Comparison of ENCODE assay signal across 8 mouse cellular contexts in the genomic region with DNA sequence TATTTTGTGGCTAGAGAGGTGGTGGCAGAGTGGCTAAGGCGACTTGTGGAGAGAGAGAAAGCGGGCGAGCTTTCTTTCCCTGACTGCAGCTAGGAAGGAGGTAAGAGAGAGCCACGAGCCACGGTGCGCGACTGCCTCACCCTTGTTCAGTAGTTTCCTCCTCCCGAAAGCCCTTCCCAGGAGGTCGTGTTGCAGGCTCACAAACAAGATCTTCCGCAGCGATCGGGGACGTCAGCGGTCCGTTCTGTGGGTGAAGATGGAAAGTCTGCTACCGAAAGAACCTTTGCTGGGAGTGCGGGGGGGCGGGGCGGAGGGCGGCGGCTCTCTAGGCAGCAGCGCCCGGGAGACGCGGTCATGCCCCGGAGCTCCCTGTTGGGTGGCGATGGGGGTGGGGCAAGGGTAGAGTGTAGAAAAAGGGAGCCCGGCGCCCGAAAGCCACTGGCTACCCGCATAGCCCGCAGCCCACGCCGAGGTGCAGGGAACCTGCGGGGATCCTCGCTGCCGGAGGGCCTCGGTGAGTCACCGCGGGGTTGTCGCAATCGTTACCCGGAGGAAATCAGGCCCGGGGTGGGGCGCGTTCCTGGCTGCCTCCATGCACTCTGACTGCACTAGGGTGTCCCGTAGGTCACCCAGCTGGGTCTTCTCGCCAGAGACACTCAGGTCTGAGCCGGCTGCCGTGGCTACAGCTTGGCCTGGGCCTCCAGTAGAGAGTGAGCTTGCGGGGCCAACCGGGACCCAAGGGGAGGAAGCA. TPM values are rescaled to one million over a fixed set of nuclear protein-coding genes. Genes with fewer than 3 reads are reported as not detected.
DNase-seq lines count a peak whose midpoint lies in the region; ATAC-seq and TF ChIP-seq lines count a peak whose summit lies in the region.

No protein-coding gene starts in this region.

- WGBS in embryonic facial prominence, embryonic 11.5 days: 1% methylated on average over 50 of the region's 52 CpGs
- under 1% methylated on average over 52 of the region's 52 CpGs for WGBS in liver, adult 2 months

- TF ChIP-seq CTCF in liver, adult 2 months (IDR thresholded peaks at IDR 0.05; ENCODE audit: low read depth, low read length): no peak

- H3K36me3 ChIP-seq in erythroblast, embryonic 14.5 days (ENCODE audit: control insufficient read depth): no peaks in the 10 kb centered on the region
- H3K36me3 ChIP-seq in embryonic facial prominence, embryonic 11.5 days (replicated peaks; ENCODE audit: control insufficient read depth, insufficient read depth, low read depth, low read length): no peaks in the 10 kb centered on the region
- no peaks in the 10 kb centered on the region for H3K36me3 ChIP-seq in liver, adult 2 months (ENCODE audit: control insufficient read depth, insufficient read depth, low read length)

- peak; percentile 57 for DNase-seq in embryonic facial prominence, embryonic 11.5 days (ENCODE audit: low spot score)
- peak; percentile 79 to 80 for DNase-seq in heart, adult 9 months (ENCODE audit: low spot score in 2 of 2)
- peak; percentile 49 for DNase-seq in kidney, adult 9 months
- DNase-seq in liver, adult 2 months (ENCODE audit: extremely low read depth, low read depth, low spot score): peak; percentile 75
- DNase-seq in monocyte, adult 2 months (ENCODE audit: low read depth in 1 of 2, low spot score in 2 of 2): peak; percentile 73
- peak; percentile 23 to 42 for DNase-seq in spleen, postnatal 14 days (ENCODE audit: low spot score in 2 of 2)

- no peaks in the 10 kb centered on the region for H3K79me2 ChIP-seq in liver, adult 2 months (ENCODE audit: control insufficient read depth, insufficient read depth, low read length)

- H3K4me1 ChIP-seq in erythroblast, embryonic 14.5 days (ENCODE audit: control insufficient read depth): peaks cover 10% of the 10 kb centered on the region
- peaks cover 3% of the 10 kb centered on the region for H3K4me1 ChIP-seq in embryonic facial prominence, embryonic 11.5 days (ENCODE audit: control insufficient read depth, insufficient read depth, low read length)
- peaks cover 4% of the 10 kb centered on the region for H3K4me1 ChIP-seq in liver, adult 2 months (ENCODE audit: control insufficient read depth, insufficient read depth, low read length)

- peak overlapping the region; percentile 55 for H3K9ac ChIP-seq in embryonic facial prominence, embryonic 11.5 days (replicated peaks; ENCODE audit: low read length)
- H3K9ac ChIP-seq in liver, adult 2 months (ENCODE audit: low read depth, low read length): peak overlapping the region; percentile 82

- peaks cover 56% of the 10 kb centered on the region for H3K27me3 ChIP-seq in erythroblast, embryonic 14.5 days (ENCODE audit: control insufficient read depth)
- peaks cover 15% of the 10 kb centered on the region for H3K27me3 ChIP-seq in embryonic facial prominence, embryonic 11.5 days (ENCODE audit: control insufficient read depth, insufficient read depth, low read length)
- no peaks in the 10 kb centered on the region for H3K27me3 ChIP-seq in liver, adult 2 months (ENCODE audit: control insufficient read depth, insufficient read depth, low read length)

- no peak overlapping the region for H3K27ac ChIP-seq in embryonic facial prominence, embryonic 11.5 days (replicated peaks; ENCODE audit: low read depth, low read length)
- peak overlapping the region; percentile 30 for H3K27ac ChIP-seq in liver, adult 2 months (replicated peaks; ENCODE audit: insufficient read depth, low read depth, low read length)

- peak overlapping the region; percentile 54 for H3K4me3 ChIP-seq in erythroblast, embryonic 14.5 days (replicated peaks)
- peak overlapping the region; percentile 46 for H3K4me3 ChIP-seq in embryonic facial prominence, embryonic 11.5 days (ENCODE audit: low read depth, low read length)
- H3K4me3 ChIP-seq in liver, adult 2 months (ENCODE audit: insufficient read depth, low read depth, low read length): peak overlapping the region; percentile 63

- peak overlapping the region; percentile 100 for H3K4me2 ChIP-seq in embryonic facial prominence, embryonic 11.5 days (ENCODE audit: low read depth, low read length)

- no peak for TF ChIP-seq POLR2A in liver, adult 2 months (IDR thresholded peaks at IDR 0.05; ENCODE audit: extremely low read depth, insufficient read depth, low read length)

- peaks cover 3% of the 10 kb centered on the region; the same call in 1 of the 2 replicates for H3K9me3 ChIP-seq in erythroblast, embryonic 14.5 days (ENCODE audit: control insufficient read depth, low read length)
- H3K9me3 ChIP-seq in embryonic facial prominence, embryonic 11.5 days (replicated peaks; ENCODE audit: control insufficient read depth, low read length): no peaks in the 10 kb centered on the region

- no peak for ATAC-seq in erythroblast, adult 5-6 weeks (replicated peaks; ENCODE audit: low FRiP score, poor library complexity, severe bottlenecking)
- ATAC-seq in embryonic facial prominence, embryonic 11.5 days (replicated peaks; ENCODE audit: insufficient number of reproducible peaks, low FRiP score, low TSS enrichment, low read depth): 0 out of 2 replicates have a peak, but pooled peaks have one; percentile 49

RNA-seq across cellular contexts. Expression of a gene that starts 0.5 kb away (rescaled TPM):
- polyA plus RNA-seq in erythroblast, embryonic 14.5 days (2012): not detected in 2 replicates
- 0.58 TPM in 1 of 2 replicates, not detected in the other for total RNA-seq in erythroblast, adult 5-6 weeks (2015; ENCODE audit: low replicate concordance)
- total RNA-seq in erythroblast, adult 5-6 weeks (2017; ENCODE audit: low replicate concordance): 0.56 and 1.0 TPM in 2 replicates
- 0.46 and 0.99 TPM in 2 replicates for polyA plus RNA-seq in embryonic facial prominence, embryonic 11.5 days (2014; fragmentation: Nextera tagmentation; extraction: Ambion mirVana)
- total RNA-seq in liver, adult 2 months (2014; rRNA removed): 5.9 and 6.7 TPM in 2 replicates
- 2.0 and 7.1 TPM in 2 replicates for polyA plus RNA-seq in liver, adult 2 months (2012; rRNA removed)

RNA-seq across cellular contexts. Expression of a gene that starts 25.3 kb away (rescaled TPM):
- polyA plus RNA-seq in erythroblast, embryonic 14.5 days (2012): 0.16 and 0.44 TPM in 2 replicates
- total RNA-seq in erythroblast, adult 5-6 weeks (2015; ENCODE audit: low replicate concordance): 1.3 and 3.1 TPM in 2 replicates
- 10.5 and 12.9 TPM in 2 replicates for total RNA-seq in erythroblast, adult 5-6 weeks (2017; ENCODE audit: low replicate concordance)
- 25.2 and 33.4 TPM in 2 replicates for polyA plus RNA-seq in embryonic facial prominence, embryonic 11.5 days (2014; fragmentation: Nextera tagmentation; extraction: Ambion mirVana)
- 7.0 and 9.5 TPM in 2 replicates for total RNA-seq in liver, adult 2 months (2014; rRNA removed)
- polyA plus RNA-seq in liver, adult 2 months (2012; rRNA removed): 2.7 and 3.0 TPM in 2 replicates

RNA-seq across cellular contexts. Expression of a gene that starts 47.6 kb away (rescaled TPM):
- 1.7 and 2.3 TPM in 2 replicates for polyA plus RNA-seq in erythroblast, embryonic 14.5 days (2012)
- total RNA-seq in erythroblast, adult 5-6 weeks (2015; ENCODE audit: low replicate concordance): 15.8 and 24.9 TPM in 2 replicates
- total RNA-seq in erythroblast, adult 5-6 weeks (2017; ENCODE audit: low replicate concordance): 26.3 and 36.8 TPM in 2 replicates
- polyA plus RNA-seq in embryonic facial prominence, embryonic 11.5 days (2014; fragmentation: Nextera tagmentation; extraction: Ambion mirVana): 178 TPM in 2 replicates
- 41.0 and 48.5 TPM in 2 replicates for total RNA-seq in liver, adult 2 months (2014; rRNA removed)
- 22.7 and 28.6 TPM in 2 replicates for polyA plus RNA-seq in liver, adult 2 months (2012; rRNA removed)

RNA-seq across cellular contexts. Expression of a gene that starts 47.6 kb away (rescaled TPM):
- polyA plus RNA-seq in erythroblast, embryonic 14.5 days (2012): 1.5 and 2.1 TPM in 2 replicates
- total RNA-seq in erythroblast, adult 5-6 weeks (2015; ENCODE audit: low replicate concordance): 9.0 and 34.6 TPM in 2 replicates
- 10.7 and 25.5 TPM in 2 replicates for total RNA-seq in erythroblast, adult 5-6 weeks (2017; ENCODE audit: low replicate concordance)
- polyA plus RNA-seq in embryonic facial prominence, embryonic 11.5 days (2014; fragmentation: Nextera tagmentation; extraction: Ambion mirVana): 17.6 and 21.6 TPM in 2 replicates
- total RNA-seq in liver, adult 2 months (2014; rRNA removed): 3.2 and 4.3 TPM in 2 replicates
- polyA plus RNA-seq in liver, adult 2 months (2012; rRNA removed): 2.4 and 2.5 TPM in 2 replicates
